In the genomic region with DNA sequence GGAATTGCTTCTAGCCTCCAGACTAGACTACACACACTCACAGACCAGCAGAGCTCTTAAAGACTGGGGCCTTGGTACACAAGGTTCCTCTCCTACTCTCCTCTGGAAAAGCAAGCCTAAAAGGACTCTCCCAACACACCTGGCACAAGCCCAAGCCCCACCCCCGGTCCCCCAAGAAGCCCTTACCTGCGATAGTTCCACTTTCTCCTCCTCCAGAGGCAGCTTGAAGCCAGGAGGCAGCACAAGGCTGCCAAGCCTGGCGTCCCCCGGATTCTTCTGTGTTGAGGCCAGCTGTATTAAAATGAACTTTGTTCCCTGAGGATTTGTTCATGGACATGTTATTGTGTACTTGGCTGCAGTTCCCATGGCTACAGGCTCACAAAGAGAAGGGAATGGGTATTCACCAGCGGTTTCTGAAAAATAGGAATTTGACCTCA, we compare ENCODE assay signal across 8 mouse cellular contexts. TPM values are rescaled to one million over a fixed set of nuclear protein-coding genes. Genes with fewer than 3 reads are reported as not detected.
DNase-seq lines count a peak whose midpoint lies in the region; ATAC-seq and TF ChIP-seq lines count a peak whose summit lies in the region.

A gene (minus strand): TSS at position 294 of the 437 bp plus-strand sequence.

- H3K36me3 ChIP-seq in intestine, embryonic 16.5 days (ENCODE audit: control insufficient read depth, insufficient read depth, low read length) = no peaks in the 10 kb centered on the region
- no peaks in the 10 kb centered on the region for H3K36me3 ChIP-seq in limb, embryonic 14.5 days (ENCODE audit: control insufficient read depth, insufficient read depth, low read length)
- no peaks in the 10 kb centered on the region for H3K36me3 ChIP-seq in midbrain, embryonic 15.5 days (replicated peaks)

- no peak for TF ChIP-seq POLR2A in limb, embryonic 14.5 days (IDR thresholded peaks at IDR 0.05; ENCODE audit: borderline replicate concordance, extremely low read depth, insufficient read depth, insufficient read length)

- peak within 1 kb of the TSS; percentile 9; the same call in 1 of the 2 replicates for H3K4me3 ChIP-seq in intestine, embryonic 16.5 days (ENCODE audit: low read length)
- H3K4me3 ChIP-seq in limb, embryonic 14.5 days (replicated peaks; ENCODE audit: low read length) = no peak within 1 kb of the TSS
- H3K4me3 ChIP-seq in midbrain, embryonic 15.5 days = no peak within 1 kb of the TSS

- DNase-seq in cerebellum, postnatal 14 days = peak; percentile 13 to 30
- DNase-seq in cerebellum, adult 8-10 months = no peak
- DNase-seq in brain, embryonic 18.5 days (ENCODE audit: low read depth, low spot score) = peak; percentile 14
- DNase-seq in limb, embryonic 14.5 days (ENCODE audit: low spot score) = peak; percentile 81
- no peak for DNase-seq in frontal cortex, postnatal 25 days (ENCODE audit: low spot score in 2 of 2)

- ATAC-seq in granulocyte monocyte progenitor cell, adult 5-6 weeks (replicated peaks; ENCODE audit: poor library complexity, severe bottlenecking) = no peak
- ATAC-seq in intestine, embryonic 16.5 days = peak; percentile 89
- ATAC-seq in limb, embryonic 14.5 days (ENCODE audit: low FRiP score, low read depth) = peak; percentile 78
- no peak for ATAC-seq in midbrain, embryonic 15.5 days (replicated peaks)

- H3K9ac ChIP-seq in intestine, embryonic 16.5 days (ENCODE audit: low read depth, low read length) = peak within 1 kb of the TSS; percentile 30; the same call in 1 of the 2 replicates
- 0 out of 2 replicates have a peak within 1 kb of the TSS, but pooled peaks have one; percentile 6 for H3K9ac ChIP-seq in limb, embryonic 14.5 days (ENCODE audit: low read depth, low read length, severe bottlenecking)
- H3K9ac ChIP-seq in midbrain, embryonic 15.5 days = peak within 1 kb of the TSS; percentile 3; the same call in 1 of the 2 replicates

- no peaks in the 10 kb centered on the region for H3K27me3 ChIP-seq in intestine, embryonic 16.5 days (replicated peaks; ENCODE audit: control insufficient read depth, insufficient read depth, low read length)
- no peaks in the 10 kb centered on the region for H3K27me3 ChIP-seq in limb, embryonic 14.5 days (ENCODE audit: control insufficient read depth, insufficient read depth, low read length)
- H3K27me3 ChIP-seq in midbrain, embryonic 15.5 days (replicated peaks) = no peaks in the 10 kb centered on the region

- WGBS in intestine, embryonic 16.5 days = 31% methylated on average over 5 of the region's 5 CpGs
- WGBS in limb, embryonic 14.5 days = 40% methylated on average over 5 of the region's 5 CpGs
- 11% methylated on average over 5 of the region's 5 CpGs for WGBS in midbrain, embryonic 15.5 days

- peak within 1 kb of the TSS; percentile 24; the same call in 1 of the 2 replicates for H3K4me2 ChIP-seq in intestine, embryonic 16.5 days (ENCODE audit: low read depth, low read length)
- no peak within 1 kb of the TSS for H3K4me2 ChIP-seq in limb, embryonic 14.5 days (replicated peaks; ENCODE audit: low read depth, low read length, severe bottlenecking)
- peak within 1 kb of the TSS; percentile 10 for H3K4me2 ChIP-seq in midbrain, embryonic 15.5 days

- H3K4me1 ChIP-seq in intestine, embryonic 16.5 days (ENCODE audit: control insufficient read depth, insufficient read depth, low read length) = peaks cover 7% of the 10 kb centered on the region; the same call in 1 of the 2 replicates
- no peaks in the 10 kb centered on the region for H3K4me1 ChIP-seq in limb, embryonic 14.5 days (ENCODE audit: control insufficient read depth, insufficient read depth, low read length)
- H3K4me1 ChIP-seq in midbrain, embryonic 15.5 days = peaks cover 10% of the 10 kb centered on the region

- peak within 1 kb of the TSS; percentile 58; the same call in 1 of the 2 replicates for H3K27ac ChIP-seq in intestine, embryonic 16.5 days (ENCODE audit: low read length)
- H3K27ac ChIP-seq in limb, embryonic 14.5 days (replicated peaks; ENCODE audit: low read depth, low read length) = peak within 1 kb of the TSS; percentile 6; the same call in 1 of the 2 replicates
- H3K27ac ChIP-seq in midbrain, embryonic 15.5 days = peak within 1 kb of the TSS; percentile 56

- no peaks in the 10 kb centered on the region for H3K9me3 ChIP-seq in intestine, embryonic 16.5 days (ENCODE audit: control insufficient read depth, low read length)
- no peaks in the 10 kb centered on the region for H3K9me3 ChIP-seq in limb, embryonic 14.5 days (ENCODE audit: control insufficient read depth, low read length)
- no peaks in the 10 kb centered on the region for H3K9me3 ChIP-seq in midbrain, embryonic 15.5 days

RNA-seq across cellular contexts. Expression of the gene that starts here (rescaled TPM):
- total RNA-seq in granulocyte monocyte progenitor cell, adult 5-6 weeks (2014; fragmentation: Nextera tagmentation) = 27.9 and 31.9 TPM in 2 replicates
- total RNA-seq in granulocyte monocyte progenitor cell, adult 5-6 weeks (2017) = 20.0 and 26.5 TPM in 2 replicates
- 34.1 and 35.4 TPM in 2 replicates for polyA plus RNA-seq in intestine, embryonic 16.5 days (2015; fragmentation: Nextera tagmentation; extraction: Ambion mirVana)
- 33.2 and 41.6 TPM in 2 replicates for polyA plus RNA-seq in limb, embryonic 14.5 days (2012; rRNA removed)
- polyA plus RNA-seq in limb, embryonic 14.5 days (2014; fragmentation: Nextera tagmentation; extraction: Ambion mirVana) = 31.0 and 33.8 TPM in 2 replicates
- polyA plus RNA-seq in midbrain, embryonic 15.5 days (2015; fragmentation: Nextera tagmentation; extraction: Ambion mirVana) = 33.2 and 36.1 TPM in 2 replicates

Comparison
In these comparisons a context has a peak if more than half of its experiments do, and no peak if none do; other contexts are left out.
1. DNase-seq: peak in cerebellum, postnatal 14 days (2 of 2), brain, embryonic 18.5 days (single experiment) and limb, embryonic 14.5 days (single experiment); none in cerebellum, adult 8-10 months (single experiment) and frontal cortex, postnatal 25 days (0 of 2).
2. ATAC-seq: peak in intestine, embryonic 16.5 days (single experiment) and limb, embryonic 14.5 days (single experiment); none in granulocyte monocyte progenitor cell, adult 5-6 weeks (single experiment) and midbrain, embryonic 15.5 days (single experiment).
3. H3K27ac ChIP-seq: peak in every context shown above with its lines; median percentile 58 in intestine, embryonic 16.5 days; 56 in midbrain, embryonic 15.5 days; 6 in limb, embryonic 14.5 days.
4. Peak in every context shown above with its lines, with median percentiles within 50 percentile points of each other: H3K9ac ChIP-seq.